Mouse (Mus musculus) heart, adult 2 months (tissue): ENCODE results near the gene Cdca5.

Source experiments
- CTCF ChIP-seq: fragments of 200-600 bp; IDR thresholded peaks from 2 replicates; pipeline ENCODE4 v1.8.1; 2022; ENCODE audit warnings: antibody characterized with exemption, mild to moderate bottlenecking, moderate library complexity
- EP300 ChIP-seq: fragments of 200-500 bp; IDR thresholded peaks from 2 replicates; pipeline ENCODE4 v1.6.1; 2011; ENCODE audit warnings: low read depth, low read length, control low read depth; ENCODE audit not compliant: insufficient read depth
- POLR2A ChIP-seq: fragments of 200-500 bp; IDR thresholded peaks from 2 replicates; pipeline ENCODE4 v1.6.1; 2011; ENCODE audit warnings: mild to moderate bottlenecking, low read depth, low read length, control low read depth; ENCODE audit not compliant: insufficient read depth

DNA sequence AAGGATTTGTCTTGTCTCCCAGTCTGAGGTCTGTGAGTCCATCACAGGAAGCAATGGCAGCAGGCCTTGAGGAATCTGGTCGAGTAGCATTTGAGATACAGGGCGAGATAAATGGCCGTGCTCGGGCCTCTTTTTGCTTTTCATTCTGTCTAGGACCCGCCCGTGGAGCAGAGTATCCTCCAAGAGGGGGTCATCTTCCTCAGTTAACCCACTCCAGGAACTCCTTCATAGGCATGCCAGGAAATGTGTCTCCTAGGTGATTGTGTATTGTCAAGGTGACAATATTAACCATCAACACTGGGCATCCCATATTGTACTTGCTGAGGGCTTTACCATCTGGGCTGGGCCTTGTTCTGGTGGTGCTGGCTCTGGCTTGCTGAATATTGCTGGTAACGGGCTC lies 9.3 kb downstream of the Cdca5 start, which contains the start of gene AC131692.1:
- TF ChIP-seq EP300 (no peak), POLR2A (no peak), CTCF (no peak)
